Mouse (Mus musculus) ovary, adult 18-20 months (tissue): ENCODE measurements around the gene Zfp712.

Source experiments
- DNase-seq: peaks from one replicate; pipeline ENCODE4 v3.0.0; 2022; ENCODE audit warnings: low spot score, mixed read lengths

Gene Zfp712

GRCm38 (mm10) chr13:67060786-67061358, at the start of gene Zfp712:
Gene Zfp712, minus strand, starts transcription at chr13:67061170.
- peak; percentile 82 for DNase-seq

DNA sequence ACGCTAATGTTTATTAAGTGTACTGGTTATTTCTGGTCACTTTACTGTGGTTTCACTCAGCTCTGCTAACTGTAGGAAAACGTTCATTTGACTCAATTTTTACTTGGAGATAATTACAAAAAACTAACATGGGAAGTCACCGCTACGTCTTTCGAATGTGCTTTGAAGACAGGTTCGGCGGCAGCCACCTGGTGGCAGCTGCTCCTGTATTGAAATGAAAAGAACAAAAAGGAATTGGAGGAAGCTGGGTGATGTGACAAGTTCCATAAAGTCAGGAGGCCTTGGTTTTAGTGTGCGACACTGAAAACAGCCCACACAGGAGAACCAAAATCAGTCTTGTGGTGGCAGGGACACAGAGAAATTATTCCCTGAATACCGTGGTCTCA, 47.8 kb upstream of the Zfp712 start:
- DNase-seq = peak; percentile 9

GRCm38 (mm10) chr13:67108194-67108820, 47.3 kb upstream of the Zfp712 start, which contains the start of gene Gm28557:
Gene Gm28557, minus strand, starts transcription at chr13:67108604.
- DNase-seq = peak; percentile 89

- no peak for DNase-seq
Observed at GRCm38 (mm10) chr13:67107681-67108080, 46.7 kb upstream of the Zfp712 start.

- DNase-seq = no peak
Observed at GRCm38 (mm10) chr13:67097876-67098275, 36.9 kb upstream of the Zfp712 start, which contains the start of gene Zfp708. Gene Zfp708, minus strand, starts transcription at chr13:67097976.

DNA sequence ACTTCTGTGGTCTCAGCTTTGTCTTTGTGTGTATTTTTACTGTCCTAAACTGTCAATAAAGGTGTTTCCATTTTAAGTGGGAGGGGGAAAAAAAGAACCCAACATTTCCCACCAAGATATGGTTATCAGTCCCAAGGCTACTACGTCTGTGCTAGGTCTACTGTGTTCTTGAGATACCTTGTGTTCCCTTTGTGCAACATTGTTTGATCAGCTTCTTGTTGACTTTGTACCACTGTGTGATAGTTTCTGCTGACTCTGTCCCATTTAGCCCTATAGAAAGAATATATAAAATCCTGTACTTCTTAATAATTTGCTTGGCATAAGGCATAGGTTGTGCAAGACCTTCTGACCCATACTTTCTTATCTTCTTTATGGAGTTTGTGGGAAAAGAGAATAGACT, 29.2 kb upstream of the Zfp712 start:
- no peak for DNase-seq

DNA sequence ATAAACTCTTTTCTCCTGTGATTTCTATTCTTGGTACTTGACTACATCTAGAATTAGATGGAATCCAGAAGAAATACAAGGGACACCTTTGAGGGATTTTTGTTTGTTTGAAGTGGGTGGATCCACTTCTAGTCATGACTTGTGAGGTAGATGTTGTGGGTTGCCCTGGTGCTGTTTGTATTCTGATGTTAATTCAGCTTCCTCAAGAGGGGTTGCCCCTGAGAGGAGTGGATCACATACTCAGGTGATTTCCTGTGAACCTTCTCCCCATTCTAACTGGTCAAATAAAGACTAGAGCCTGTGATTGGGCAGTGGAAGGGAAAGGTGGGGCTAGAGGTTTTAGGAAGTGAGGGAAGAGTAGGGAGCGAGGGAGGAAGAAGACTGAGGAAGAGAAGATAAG, 21.0 kb upstream of the Zfp712 start:
- DNase-seq = no peak

DNA sequence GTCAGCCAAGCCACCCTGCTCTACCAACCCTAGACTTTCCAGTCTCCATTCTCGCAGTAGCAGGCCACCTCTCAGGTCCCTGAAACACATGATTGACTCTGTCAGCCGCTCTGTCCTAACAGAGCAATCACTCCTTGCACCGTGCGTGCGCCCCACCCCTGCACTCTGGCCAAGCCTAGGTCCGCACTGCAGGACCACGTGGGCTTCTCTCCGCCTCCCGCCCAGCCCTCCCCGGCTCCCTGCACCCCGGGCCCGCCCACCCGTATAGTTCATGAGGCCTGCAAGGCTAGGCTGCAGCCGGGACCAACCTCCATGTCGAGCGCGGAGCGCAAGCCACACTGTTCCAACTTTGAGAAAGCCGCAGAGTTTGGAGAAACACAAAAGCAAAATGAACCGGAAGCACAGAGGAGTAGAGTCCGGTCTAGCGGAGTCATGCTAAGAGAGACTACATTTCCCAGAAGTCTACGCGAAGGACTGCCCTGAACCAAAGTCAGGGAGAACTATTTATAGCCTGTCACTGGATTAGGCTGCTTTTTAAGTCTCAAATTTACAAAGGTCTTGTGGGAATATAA, 20.3 kb upstream of the Zfp712 start:
- DNase-seq = peak; percentile 65

- DNase-seq = no peak
Observed at GRCm38 (mm10) chr13:67077244-67077643, 16.3 kb upstream of the Zfp712 start.

- no peak for DNase-seq
Observed at GRCm38 (mm10) chr13:67072786-67073185, 11.8 kb upstream of the Zfp712 start.

- no peak for DNase-seq
Observed at GRCm38 (mm10) chr13:67065386-67065785, 4.4 kb upstream of the Zfp712 start.

GRCm38 (mm10) chr13:67062427-67062826, 1.5 kb upstream of the Zfp712 start:
- no peak for DNase-seq

DNA sequence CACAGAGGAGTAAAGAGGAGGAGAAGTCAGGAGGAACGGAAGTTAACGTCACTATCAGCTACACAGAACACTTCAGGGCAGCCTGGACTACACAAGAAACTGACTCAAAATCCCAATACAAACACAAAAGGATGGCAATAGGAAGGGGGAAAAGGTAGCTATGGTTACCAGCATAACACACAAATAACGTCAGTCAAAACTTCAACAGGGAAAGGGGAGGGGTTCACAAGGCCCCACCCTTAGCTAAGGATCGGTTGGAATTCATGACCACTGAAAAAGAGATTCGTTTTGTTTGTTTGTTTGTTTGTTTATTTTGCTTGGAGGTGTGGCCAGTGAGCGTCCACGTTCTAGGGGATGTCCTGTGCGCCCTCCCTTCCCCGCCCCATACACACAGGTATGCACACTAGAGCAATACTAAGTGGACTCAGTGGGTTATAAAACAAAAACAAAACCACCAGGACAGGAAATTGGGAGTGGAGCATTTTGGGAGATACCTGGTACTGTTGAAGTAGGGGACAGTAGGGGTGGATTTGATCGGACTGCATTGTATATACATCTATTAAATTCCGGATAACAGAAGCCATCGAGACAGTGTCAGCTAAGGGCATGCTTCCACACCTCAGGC, 697 bp downstream of the Zfp712 start:
- DNase-seq = no peak
